Mouse (Mus musculus) heart, postnatal 0 days (tissue): Measurements from ENCODE around the gene Tmem63a. TPM values are rescaled to one million over a fixed set of nuclear protein-coding genes. Genes with fewer than 3 reads are reported as not detected.
"Not testable (repeated sequence)": the region's sequence is repeated elsewhere in the genome, so short reads cannot be mapped to it uniquely, and the experiment has no call there.

Experiments
- ATAC-seq: fragments of 200-750 bp; cut with Nextera tagmentation; 2 replicates; pipeline ENCODE4 v1.8.0; 2017; ENCODE audit warnings: low read depth, moderate number of reproducible peaks, moderate library complexity; ENCODE audit not compliant: insufficient read depth
- DNase-seq: peaks from one replicate; pipeline ENCODE4 v3.0.0-alpha.2; 2016; ENCODE audit warnings: low spot score
- H3K27ac ChIP-seq: fragments of 300-500 bp; sonication (generic); 2 replicates; pipeline ENCODE4 v1.5.1; 2014; ENCODE audit warnings: low read depth, mild to moderate bottlenecking
- H3K27me3 ChIP-seq: fragments of 300-500 bp; sonication (generic); 2 replicates; pipeline ENCODE4 v1.6.1; 2014; ENCODE audit warnings: low read length, mixed read lengths; ENCODE audit not compliant: control insufficient read depth, insufficient read depth
- H3K36me3 ChIP-seq: fragments of 300-500 bp; sonication (generic); replicated peaks from 2 replicates; pipeline ENCODE4 v1.6.1; 2014; ENCODE audit warnings: low read length, mixed read lengths; ENCODE audit not compliant: control insufficient read depth, insufficient read depth
- H3K4me1 ChIP-seq: fragments of 300-500 bp; sonication (generic); 2 replicates; pipeline ENCODE4 v1.6.1; 2014; ENCODE audit warnings: antibody characterized with exemption; ENCODE audit not compliant: control insufficient read depth, insufficient read depth
- H3K4me2 ChIP-seq: fragments of 300-500 bp; sonication (generic); 2 replicates; pipeline ENCODE4 v1.6.1; 2014; ENCODE audit warnings: low read depth, mild to moderate bottlenecking, low read length, moderate library complexity
- H3K4me3 ChIP-seq: fragments of 300-500 bp; sonication (generic); 2 replicates; pipeline ENCODE4 v1.5.1; 2014; ENCODE audit warnings: low read depth, low read length
- H3K9ac ChIP-seq: fragments of 300-500 bp; sonication (generic); replicated peaks from 2 replicates; pipeline ENCODE4 v1.6.1; 2014; ENCODE audit warnings: low read depth, low read length, mixed read lengths
- H3K9me3 ChIP-seq: fragments of 300-500 bp; sonication (generic); replicated peaks from 2 replicates; pipeline ENCODE4 v1.6.1; 2016; ENCODE audit warnings: low read length; ENCODE audit not compliant: control insufficient read depth
- CTCF ChIP-seq: IDR thresholded peaks from 2 replicates; pipeline ENCODE4 v1.5.1; 2016; ENCODE audit warnings: antibody characterized with exemption, control low read depth, low read depth
- EP300 ChIP-seq: IDR thresholded peaks from 2 replicates; pipeline ENCODE4 v1.6.1; 2016; ENCODE audit warnings: antibody characterized with exemption, low read depth
- WGBS: fragments of 180-500 bp; shearing (Covaris S2); extraction: QIAGEN DNeasy Blood & Tissue Kit; methylation state at CpG from one replicate; pipeline ENCODE4 v1.1.7; 2014; 5-methylcytosine and 5-hydroxymethylcytosine counted together
- polyA plus RNA-seq: library from polyadenylated mRNA; unstranded; fragments of >200 nt; fragmentation: Nextera tagmentation; extraction: Ambion mirVana; gene quantifications from 2 replicates; pipeline ENCODE4 v1.2.1, GENCODE M21; 2015
- total RNA-seq: library from RNA; depleted of rRNA; stranded (reverse); fragments of >200 nt; gene quantifications from 2 replicates; pipeline ENCODE4 v1.2.3, GENCODE M21; 2014; ENCODE audit warnings: low replicate concordance

Tmem63a gene
- total and polyA plus RNA-seq, 2 experiments from 2014 or later = 9.6 to 17.2 TPM

DNA sequence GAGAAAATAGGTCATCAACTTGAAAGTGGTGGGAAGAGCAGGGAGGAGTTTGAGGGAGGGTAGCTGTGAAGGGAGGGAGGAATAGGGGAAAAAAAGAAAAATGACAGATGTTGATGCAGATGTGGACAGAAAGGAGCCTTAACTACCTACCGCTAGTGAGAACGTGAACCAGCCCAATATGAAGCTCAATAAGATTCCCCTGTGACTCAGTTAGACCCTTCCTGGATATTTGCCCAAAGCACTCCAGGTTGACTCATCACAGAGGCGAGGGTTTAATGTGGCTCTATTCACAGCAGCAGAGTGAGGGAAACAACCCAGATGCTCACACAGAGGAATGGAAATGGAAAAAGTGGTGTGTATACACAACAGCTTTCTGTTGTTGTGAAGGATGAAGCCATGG is 11.0 kb upstream of the Tmem63a start:
- TF ChIP-seq EP300 (no peak), CTCF (no peak)
- H3K9ac ChIP-seq = no peak overlapping the region
- no peak overlapping the region for H3K27ac ChIP-seq
- DNase-seq = no peak
- H3K4me2 ChIP-seq = no peak overlapping the region
- 48% methylated on average over 3 of the region's 3 CpGs for WGBS
- peaks cover 23% of the 10 kb centered on the region for H3K27me3 ChIP-seq
- no peaks in the 10 kb centered on the region for H3K36me3 ChIP-seq
- no peaks in the 10 kb centered on the region for H3K9me3 ChIP-seq
- no peaks in the 10 kb centered on the region for H3K4me1 ChIP-seq
- ATAC-seq = no peak
- H3K4me3 ChIP-seq = no peak overlapping the region

DNA sequence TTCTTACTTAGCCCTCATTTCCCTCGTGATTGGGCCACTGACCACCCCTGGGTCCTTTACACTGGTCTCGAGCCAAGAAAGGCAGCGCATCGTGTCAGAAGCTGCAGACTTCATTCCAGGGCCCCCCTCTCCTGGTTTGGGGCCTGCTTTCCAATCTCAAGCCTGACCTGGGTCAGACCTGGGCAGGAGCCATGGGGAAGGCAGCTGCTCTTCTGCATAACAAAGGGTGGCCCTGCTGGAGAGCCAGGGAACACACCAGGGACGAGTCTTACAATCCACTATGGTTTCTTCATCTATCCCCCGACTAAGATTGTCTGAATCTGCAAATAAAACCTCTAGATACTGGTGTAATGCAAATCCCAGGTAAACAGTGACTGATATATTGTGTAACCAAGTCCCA is 8.5 kb upstream of the Tmem63a start:
- Histone ChIP-seq H3K9me3 (no peaks in the 10 kb centered on the region), H3K4me3 (no peak overlapping the region), H3K27ac (no peak overlapping the region), H3K27me3 (peaks cover 28% of the 10 kb centered on the region), H3K9ac (no peak overlapping the region), H3K4me2 (no peak overlapping the region), H3K4me1 (peaks cover 3% of the 10 kb centered on the region; the same call in 1 of the 2 replicates), H3K36me3 (no peaks in the 10 kb centered on the region)
- TF ChIP-seq EP300 (no peak), CTCF (no peak)
- ATAC-seq = no peak
- 36% methylated on average over 6 of the region's 6 CpGs for WGBS
- no peak for DNase-seq

DNA sequence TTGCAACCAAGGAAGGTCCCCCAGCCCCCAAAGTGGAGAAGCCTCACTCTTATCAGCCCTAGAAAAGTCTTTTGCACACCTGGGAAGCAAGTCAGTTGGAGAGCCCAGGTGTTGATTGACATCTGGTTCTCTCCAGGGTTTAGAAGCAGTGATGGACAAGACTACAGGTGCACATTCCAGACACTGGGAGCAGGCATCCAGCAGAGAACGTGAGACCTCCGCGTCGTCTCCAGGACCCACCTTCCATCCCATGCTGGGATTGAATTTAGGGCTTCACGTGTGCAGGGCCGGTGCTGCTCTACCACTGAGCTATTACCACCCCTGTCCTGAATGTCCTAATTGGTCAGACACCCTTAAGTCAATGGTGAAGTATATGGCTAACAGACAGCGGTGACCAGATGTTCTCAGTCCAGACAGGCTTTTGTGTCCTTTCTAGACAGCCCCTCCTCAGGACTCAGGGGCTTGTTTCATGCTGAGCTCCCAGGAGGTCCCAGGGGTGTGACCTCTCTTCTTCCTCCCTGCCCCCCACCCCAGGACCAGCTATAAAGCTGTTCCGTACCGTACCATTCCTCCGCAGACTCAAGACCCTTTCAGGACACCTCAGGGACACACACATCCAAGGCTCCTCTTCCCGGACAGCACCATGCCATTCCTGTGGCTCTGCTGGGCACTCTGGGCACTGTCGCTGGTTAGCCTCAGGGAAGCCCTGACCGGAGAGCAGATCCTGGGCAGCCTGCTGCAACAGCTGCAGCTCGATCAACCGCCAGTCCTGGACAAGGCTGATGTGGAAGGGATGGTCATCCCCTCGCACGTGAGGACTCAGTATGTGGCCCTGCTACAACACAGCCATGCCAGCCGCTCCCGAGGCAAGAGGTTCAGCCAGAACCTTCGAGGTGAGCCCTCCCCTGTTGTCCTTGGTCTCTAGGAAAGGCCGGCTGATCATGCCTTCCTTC is 7.4 kb upstream of the Tmem63a start, which contains the start of gene Lefty1:
Gene Lefty1, plus strand, starts transcription at position 556 of the 953 bp plus-strand sequence.
- no peak within 1 kb of the TSS for H3K9ac ChIP-seq
- no peaks in the 10 kb centered on the region for H3K9me3 ChIP-seq
- ATAC-seq = no peak
- 29% methylated on average over 21 of the region's 21 CpGs for WGBS
- no peaks in the 10 kb centered on the region for H3K36me3 ChIP-seq
- H3K4me1 ChIP-seq = peaks cover 3% of the 10 kb centered on the region; the same call in 1 of the 2 replicates
- no peak within 1 kb of the TSS for H3K4me3 ChIP-seq
- no peak within 1 kb of the TSS for H3K4me2 ChIP-seq
- DNase-seq = no peak
- no peak within 1 kb of the TSS for H3K27ac ChIP-seq
- TF ChIP-seq EP300 (no peak), CTCF (no peak)
- H3K27me3 ChIP-seq = peaks cover 28% of the 10 kb centered on the region

DNA sequence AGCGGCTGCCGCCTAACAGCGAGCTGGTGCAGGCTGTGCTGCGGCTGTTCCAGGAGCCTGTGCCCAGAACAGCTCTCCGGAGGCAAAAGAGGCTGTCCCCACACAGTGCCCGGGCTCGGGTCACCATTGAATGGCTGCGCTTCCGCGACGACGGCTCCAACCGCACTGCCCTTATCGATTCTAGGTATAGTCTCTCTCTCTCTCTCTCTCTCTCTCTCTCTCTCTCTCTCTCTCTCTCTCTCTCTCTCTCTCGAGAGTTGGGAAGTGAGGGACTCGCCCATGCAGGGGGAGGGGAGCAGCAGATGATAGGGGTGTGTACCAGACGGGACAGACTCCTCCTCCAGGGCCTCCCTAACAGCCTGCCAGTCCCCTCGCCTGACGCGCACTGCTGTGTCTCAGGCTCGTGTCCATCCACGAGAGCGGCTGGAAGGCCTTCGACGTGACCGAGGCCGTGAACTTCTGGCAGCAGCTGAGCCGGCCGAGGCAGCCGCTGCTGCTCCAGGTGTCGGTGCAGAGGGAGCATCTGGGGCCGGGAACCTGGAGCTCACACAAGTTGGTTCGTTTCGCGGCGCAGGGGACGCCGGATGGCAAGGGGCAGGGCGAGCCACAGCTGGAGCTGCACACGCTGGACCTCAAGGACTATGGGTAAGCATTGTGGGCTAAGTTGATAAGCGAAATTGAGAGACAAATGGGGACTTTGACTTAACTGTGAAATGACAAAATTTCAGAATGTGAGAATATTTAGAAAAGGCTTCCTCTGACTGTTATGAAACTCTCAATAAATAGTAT is 5.3 kb upstream of the Tmem63a start:
- ATAC-seq (peak; percentile 89), DNase-seq (peak; percentile 32)
- WGBS = 3% methylated on average over 35 of the region's 41 CpGs
- H3K4me3 ChIP-seq = peak overlapping the region; percentile 32
- peak overlapping the region; percentile 55 for H3K4me2 ChIP-seq
- not testable (repeated sequence) for H3K9me3 ChIP-seq, H3K4me1 ChIP-seq, H3K27ac ChIP-seq, H3K36me3 ChIP-seq
- peaks cover 28% of the 10 kb centered on the region for H3K27me3 ChIP-seq
- H3K9ac ChIP-seq = 0 out of 2 replicates have a peak overlapping the region, but pooled peaks have one; percentile 30

DNA sequence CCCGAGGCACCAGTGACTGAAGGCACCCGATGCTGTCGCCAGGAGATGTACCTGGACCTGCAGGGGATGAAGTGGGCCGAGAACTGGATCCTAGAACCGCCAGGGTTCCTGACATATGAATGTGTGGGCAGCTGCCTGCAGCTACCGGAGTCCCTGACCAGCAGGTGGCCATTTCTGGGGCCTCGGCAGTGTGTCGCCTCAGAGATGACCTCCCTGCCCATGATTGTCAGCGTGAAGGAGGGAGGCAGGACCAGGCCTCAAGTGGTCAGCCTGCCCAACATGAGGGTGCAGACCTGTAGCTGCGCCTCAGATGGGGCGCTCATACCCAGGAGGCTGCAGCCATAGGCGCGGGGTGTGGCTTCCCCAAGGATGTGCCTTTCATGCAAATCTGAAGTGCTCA is 4.5 kb upstream of the Tmem63a start:
- not testable (repeated sequence) for H3K27ac ChIP-seq, H3K4me1 ChIP-seq, ATAC-seq, H3K4me2 ChIP-seq, DNase-seq, H3K4me3 ChIP-seq, H3K9me3 ChIP-seq, H3K36me3 ChIP-seq, H3K9ac ChIP-seq
- peaks cover 28% of the 10 kb centered on the region for H3K27me3 ChIP-seq
- WGBS = 73% methylated on average over 13 of the region's 13 CpGs
